Mouse (Mus musculus): ENCODE measurements at regions not wholly inside any gene's neighbourhood (a gene's known extent, or its start where the extent isn't known, plus 50 kb on each side); places are given as distances from the start of the nearest gene placed in this dataset.

GRCm38 (mm10) chr14:48837181-48837580 is 163.6 kb upstream of the Otx2 start:
- no peak for DNase-seq (ENCODE audit: extremely low spot score, low spot score)
- 74% methylated on average over 6 of the region's 6 CpGs for WGBS
- H3K36me3 ChIP-seq (replicated peaks): no peaks in the 10 kb centered on the region

GRCm38 (mm10) chr14:48836071-48836470 is 162.5 kb upstream of the Otx2 start:
- no peak overlapping the region for H3K4me3 ChIP-seq
- no peak overlapping the region for H3K27ac ChIP-seq
- peaks cover 17% of the 10 kb centered on the region for H3K27me3 ChIP-seq (ENCODE audit: poor library complexity, severe bottlenecking)
- H3K9me3 ChIP-seq: no peaks in the 10 kb centered on the region
- H3K36me3 ChIP-seq (replicated peaks): no peaks in the 10 kb centered on the region
- 55% methylated on average over 2 of the region's 2 CpGs for WGBS
- no peak for DNase-seq (ENCODE audit: extremely low spot score, low spot score)
- peaks cover 18% of the 10 kb centered on the region for H3K4me1 ChIP-seq

More at GRCm38 (mm10) chr14:48837181-48837580, 163.6 kb upstream of the Otx2 start:
- no peak overlapping the region for H3K27ac ChIP-seq
- peaks cover 22% of the 10 kb centered on the region for H3K4me1 ChIP-seq
- peaks cover 22% of the 10 kb centered on the region for H3K27me3 ChIP-seq (ENCODE audit: poor library complexity, severe bottlenecking)
- H3K4me3 ChIP-seq: no peak overlapping the region
- H3K9me3 ChIP-seq: no peaks in the 10 kb centered on the region

- no peak for DNase-seq (ENCODE audit: extremely low spot score, low spot score)
- Histone ChIP-seq H3K4me1 (peaks cover 15% of the 10 kb centered on the region), H3K36me3 (replicated peaks) (no peaks in the 10 kb centered on the region), H3K27ac (no peak overlapping the region), H3K9me3 (no peaks in the 10 kb centered on the region), H3K4me3 (no peak overlapping the region), H3K27me3 (ENCODE audit: poor library complexity, severe bottlenecking) (peaks cover 14% of the 10 kb centered on the region)
- 92% methylated on average over 2 of the region's 2 CpGs for WGBS
Measured at GRCm38 (mm10) chr14:48834416-48834815, 160.8 kb upstream of the Otx2 start.

GRCm38 (mm10) chr14:48826421-48826820 is 152.8 kb upstream of the Otx2 start:
- no peak for DNase-seq (ENCODE audit: extremely low spot score, low spot score)
- Histone ChIP-seq H3K4me3 (no peak overlapping the region), H3K27me3 (ENCODE audit: poor library complexity, severe bottlenecking) (no peaks in the 10 kb centered on the region; the same call in 1 of the 2 replicates), H3K36me3 (replicated peaks) (no peaks in the 10 kb centered on the region), H3K4me1 (0 out of 2 replicates have a peak, but pooled peaks cover 3% of the 10 kb centered on the region), H3K27ac (no peak overlapping the region), H3K9me3 (no peaks in the 10 kb centered on the region)
- WGBS: 63% methylated on average over 5 of the region's 5 CpGs

DNA sequence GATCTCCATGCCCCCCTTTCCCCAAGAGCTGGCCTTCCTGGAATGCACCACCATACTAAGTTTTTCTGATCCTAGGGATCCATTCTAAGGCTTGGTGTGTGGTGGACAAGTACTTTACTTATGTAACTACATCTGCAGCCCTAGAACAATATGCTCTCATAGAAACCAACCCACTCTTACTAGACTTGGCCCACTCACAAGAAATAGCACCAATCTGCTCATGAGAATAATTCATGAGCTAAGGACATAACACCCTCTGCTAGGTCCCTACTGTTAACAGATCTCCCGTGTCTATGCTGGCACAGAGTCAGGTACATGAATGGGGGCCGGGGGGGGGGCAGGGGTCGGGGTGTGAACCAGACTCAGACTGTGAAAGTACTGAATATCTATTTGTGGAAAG is 150.8 kb upstream of the Otx2 start:
- Histone ChIP-seq H3K9me3 (no peaks in the 10 kb centered on the region), H3K4me1 (0 out of 2 replicates have a peak, but pooled peaks cover 3% of the 10 kb centered on the region), H3K4me3 (no peak overlapping the region), H3K27me3 (ENCODE audit: poor library complexity, severe bottlenecking) (peaks cover 10% of the 10 kb centered on the region), H3K36me3 (replicated peaks) (no peaks in the 10 kb centered on the region), H3K27ac (no peak overlapping the region)
- 76% methylated on average over 3 of the region's 3 CpGs for WGBS
- DNase-seq (ENCODE audit: extremely low spot score, low spot score): no peak

DNA sequence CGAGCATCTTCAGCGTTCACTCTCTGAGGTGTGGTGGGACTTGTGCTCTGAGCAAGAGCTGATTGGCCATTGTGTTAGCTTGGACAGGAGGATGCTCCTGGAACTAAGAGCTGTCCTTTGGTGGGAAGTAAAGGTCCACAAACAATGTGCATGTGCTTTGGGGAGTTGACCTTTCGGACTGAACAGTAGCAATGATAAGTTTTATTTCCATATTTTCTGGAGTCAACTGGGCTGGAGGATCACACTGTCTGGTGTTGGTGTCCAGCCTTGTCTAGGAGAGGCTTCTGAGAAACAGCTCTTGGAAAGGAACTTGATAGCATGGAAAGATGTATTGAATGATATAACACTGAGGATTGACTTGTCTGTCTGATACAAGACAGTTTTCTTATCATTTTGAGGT is 142.3 kb upstream of the Otx2 start:
- Histone ChIP-seq H3K9me3 (no peaks in the 10 kb centered on the region), H3K4me3 (no peak overlapping the region), H3K27me3 (ENCODE audit: poor library complexity, severe bottlenecking) (peaks cover 80% of the 10 kb centered on the region), H3K4me1 (peaks cover 37% of the 10 kb centered on the region), H3K27ac (no peak overlapping the region), H3K36me3 (replicated peaks) (no peaks in the 10 kb centered on the region)
- 89% methylated on average over 3 of the region's 3 CpGs for WGBS
- no peak for DNase-seq (ENCODE audit: extremely low spot score, low spot score)

DNA sequence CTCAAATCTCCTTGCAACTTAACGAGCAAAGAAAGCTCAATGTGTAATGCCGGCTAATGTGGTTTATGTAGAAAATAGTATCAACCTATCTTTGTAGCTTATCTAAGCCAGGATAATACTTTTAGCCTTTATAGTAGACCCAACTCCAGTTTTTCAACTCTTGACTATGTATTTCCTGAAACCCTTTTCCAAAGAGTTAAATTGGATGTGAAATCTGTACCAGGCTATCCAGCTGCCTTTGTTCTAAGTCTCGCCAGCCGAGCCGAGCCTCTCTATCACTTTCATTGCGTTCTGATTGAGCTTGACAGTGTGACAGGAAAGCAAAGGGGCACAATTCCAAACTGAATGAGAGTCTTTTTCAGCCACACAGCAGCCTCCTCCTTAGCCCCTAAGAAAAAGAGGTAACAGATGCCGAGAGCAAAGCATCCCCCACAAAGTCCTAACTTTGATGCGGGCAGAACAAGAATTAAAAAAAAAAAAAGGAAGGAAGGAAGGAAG is 141.7 kb upstream of the Otx2 start:
- Histone ChIP-seq H3K9me3 (no peaks in the 10 kb centered on the region), H3K27ac (no peak overlapping the region), H3K36me3 (replicated peaks) (no peaks in the 10 kb centered on the region), H3K4me1 (peaks cover 37% of the 10 kb centered on the region), H3K4me3 (no peak overlapping the region), H3K27me3 (ENCODE audit: poor library complexity, severe bottlenecking) (peaks cover 86% of the 10 kb centered on the region)
- no peak for DNase-seq (ENCODE audit: extremely low spot score, low spot score)
- WGBS: 21% methylated on average over 8 of the region's 8 CpGs

- peaks cover 39% of the 10 kb centered on the region for H3K4me1 ChIP-seq
Measured at GRCm38 (mm10) chr14:48812741-48813495, 139.3 kb upstream of the Otx2 start.

GRCm38 (mm10) chr14:48804098-48804497 is 130.5 kb upstream of the Otx2 start:
- WGBS: 92% methylated on average over 4 of the region's 4 CpGs
- no peak for DNase-seq (ENCODE audit: extremely low spot score, low spot score)
- no peak overlapping the region for H3K4me3 ChIP-seq
- no peak overlapping the region for H3K27ac ChIP-seq
- peaks cover 96% of the 10 kb centered on the region for H3K27me3 ChIP-seq (ENCODE audit: poor library complexity, severe bottlenecking)
- 0 out of 2 replicates have a peak, but pooled peaks cover 4% of the 10 kb centered on the region for H3K9me3 ChIP-seq
- peaks cover 27% of the 10 kb centered on the region for H3K4me1 ChIP-seq
- no peaks in the 10 kb centered on the region for H3K36me3 ChIP-seq (replicated peaks)

More at GRCm38 (mm10) chr14:48812741-48813495, 139.3 kb upstream of the Otx2 start:
- 54% methylated on average over 11 of the region's 11 CpGs for WGBS
- DNase-seq (ENCODE audit: extremely low spot score, low spot score): no peak
- Histone ChIP-seq H3K4me3 (no peak overlapping the region), H3K27me3 (ENCODE audit: poor library complexity, severe bottlenecking) (peaks cover 79% of the 10 kb centered on the region), H3K27ac (no peak overlapping the region), H3K9me3 (no peaks in the 10 kb centered on the region), H3K36me3 (replicated peaks) (no peaks in the 10 kb centered on the region)

DNA sequence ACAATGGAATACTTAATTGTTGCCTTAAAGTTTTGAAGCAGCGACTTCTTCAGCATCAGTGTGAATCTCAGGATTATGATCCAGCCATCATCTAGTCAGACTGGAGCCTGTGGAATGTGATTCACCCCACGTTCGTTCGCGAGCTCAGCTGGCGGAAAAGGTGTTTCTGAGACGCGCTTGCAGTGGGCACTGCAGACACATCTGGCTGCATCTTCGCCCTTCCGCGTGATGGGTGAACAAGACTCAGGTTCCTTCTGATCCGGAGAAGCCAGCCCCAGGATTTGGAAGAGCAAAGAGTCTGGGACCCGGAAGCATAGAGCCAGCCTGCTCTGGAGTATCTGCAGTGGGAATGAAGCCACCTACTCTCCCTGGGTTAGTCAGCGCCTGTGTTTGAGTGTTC is 127.7 kb upstream of the Otx2 start:
- H3K4me1 ChIP-seq: peaks cover 31% of the 10 kb centered on the region
- 0 out of 2 replicates have a peak overlapping the region, but pooled peaks have one; percentile 14 for H3K4me3 ChIP-seq
- no peak for DNase-seq (ENCODE audit: extremely low spot score, low spot score)
- peaks cover 96% of the 10 kb centered on the region for H3K27me3 ChIP-seq (ENCODE audit: poor library complexity, severe bottlenecking)
- H3K36me3 ChIP-seq (replicated peaks): no peaks in the 10 kb centered on the region
- H3K27ac ChIP-seq: 0 out of 2 replicates have a peak overlapping the region, but pooled peaks have one; percentile 30
- 0 out of 2 replicates have a peak, but pooled peaks cover 4% of the 10 kb centered on the region for H3K9me3 ChIP-seq
- 30% methylated on average over 14 of the region's 14 CpGs for WGBS

- Histone ChIP-seq H3K4me3 (0 out of 2 replicates have a peak overlapping the region, but pooled peaks have one; percentile 14), H3K9me3 (0 out of 2 replicates have a peak, but pooled peaks cover 4% of the 10 kb centered on the region), H3K27me3 (ENCODE audit: poor library complexity, severe bottlenecking) (peaks cover 96% of the 10 kb centered on the region), H3K4me1 (peaks cover 31% of the 10 kb centered on the region), H3K27ac (no peak overlapping the region), H3K36me3 (replicated peaks) (no peaks in the 10 kb centered on the region)
- WGBS: 15% methylated on average over 5 of the region's 5 CpGs
- no peak for DNase-seq (ENCODE audit: extremely low spot score, low spot score)
Measured at GRCm38 (mm10) chr14:48800857-48801256, 127.2 kb upstream of the Otx2 start.

- 30% methylated on average over 4 of the region's 4 CpGs for WGBS
- DNase-seq (ENCODE audit: extremely low spot score, low spot score): no peak
- no peak overlapping the region for H3K27ac ChIP-seq
- peak overlapping the region; percentile 5; the same call in 1 of the 2 replicates for H3K4me3 ChIP-seq
- peaks cover 96% of the 10 kb centered on the region for H3K27me3 ChIP-seq (ENCODE audit: poor library complexity, severe bottlenecking)
- H3K4me1 ChIP-seq: peaks cover 31% of the 10 kb centered on the region
- no peaks in the 10 kb centered on the region for H3K36me3 ChIP-seq (replicated peaks)
- 0 out of 2 replicates have a peak, but pooled peaks cover 4% of the 10 kb centered on the region for H3K9me3 ChIP-seq
Measured at GRCm38 (mm10) chr14:48800100-48800449, 126.5 kb upstream of the Otx2 start.

All from forebrain, embryonic 10.5 days (tissue).